Mouse (Mus musculus): ENCODE measurements around the gene Klhl23. TPM values are rescaled to one million over a fixed set of nuclear protein-coding genes. Genes with fewer than 3 reads are reported as not detected.

Gene Klhl23
- polyA plus RNA-seq, 1 experiment from 2014 or later = 98.2 TPM

DNA sequence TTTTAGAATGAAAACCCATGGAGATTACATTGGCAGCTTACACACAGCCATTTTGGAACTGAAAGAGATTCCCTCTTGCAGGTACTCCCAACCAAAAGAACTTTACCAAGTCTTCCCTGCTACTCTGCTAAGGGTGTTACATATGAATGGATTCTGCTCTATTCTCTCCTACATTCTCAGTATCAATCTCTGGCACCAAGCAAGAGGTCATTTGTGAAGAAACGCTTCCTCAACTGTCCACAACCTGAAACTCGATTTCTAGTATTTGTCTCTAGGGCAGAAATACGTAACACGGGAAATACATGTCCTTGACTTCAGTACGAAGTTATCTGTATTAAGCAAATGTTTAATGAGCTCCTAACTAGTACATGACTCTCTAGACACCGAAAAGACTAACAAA is 62.8 kb downstream of the Klhl23 start:
- Histone ChIP-seq H3K4me3 (ENCODE audit: low read length) (peak overlapping the region; percentile 66), H3K9ac (ENCODE audit: low read depth, low read length) (no peak overlapping the region), H3K9me3 (ENCODE audit: control insufficient read depth, low read length) (no peaks in the 10 kb centered on the region), H3K27ac (ENCODE audit: low read depth, low read length) (no peak overlapping the region), H3K4me2 (ENCODE audit: low read length) (peak overlapping the region; percentile 82), H3K36me3 (ENCODE audit: control insufficient read depth, insufficient read depth, low read length) (no peaks in the 10 kb centered on the region), H3K4me1 (ENCODE audit: control insufficient read depth, insufficient read depth, low read depth, low read length) (peaks cover 6% of the 10 kb centered on the region; the same call in 1 of the 2 replicates), H3K27me3 (replicated peaks; ENCODE audit: control insufficient read depth, insufficient read depth, low read length) (no peaks in the 10 kb centered on the region)
- WGBS = 57% methylated on average over 6 of the region's 6 CpGs
- no peak for ATAC-seq

DNA sequence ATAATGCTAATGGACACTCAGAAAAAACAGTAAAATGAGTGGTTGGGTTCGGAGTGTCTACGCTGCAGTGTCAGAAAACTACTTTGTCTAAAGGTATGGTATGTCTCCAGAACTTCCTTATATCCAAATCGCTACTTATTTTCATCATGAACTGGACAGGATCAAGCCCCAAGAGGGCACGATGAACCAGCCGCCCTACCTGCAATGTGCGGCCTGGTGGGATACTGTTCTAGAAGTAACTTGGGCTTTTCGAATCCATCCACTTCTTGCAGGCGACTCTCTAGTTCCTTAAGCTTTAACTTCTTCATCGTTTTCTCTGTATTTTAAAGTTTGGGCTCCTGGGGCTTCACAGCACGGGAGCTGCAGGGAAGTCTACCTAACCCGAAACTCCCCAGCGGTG is 63.3 kb downstream of the Klhl23 start:
- Histone ChIP-seq H3K9me3 (ENCODE audit: control insufficient read depth, low read length) (no peaks in the 10 kb centered on the region), H3K27me3 (replicated peaks; ENCODE audit: control insufficient read depth, insufficient read depth, low read length) (no peaks in the 10 kb centered on the region), H3K4me1 (ENCODE audit: control insufficient read depth, insufficient read depth, low read depth, low read length) (peaks cover 6% of the 10 kb centered on the region; the same call in 1 of the 2 replicates), H3K4me3 (ENCODE audit: low read length) (peak overlapping the region; percentile 66), H3K36me3 (ENCODE audit: control insufficient read depth, insufficient read depth, low read length) (no peaks in the 10 kb centered on the region), H3K9ac (ENCODE audit: low read depth, low read length) (peak overlapping the region; percentile 81), H3K27ac (ENCODE audit: low read depth, low read length) (peak overlapping the region; percentile 68), H3K4me2 (ENCODE audit: low read length) (peak overlapping the region; percentile 82)
- ATAC-seq = peak; percentile 21; the same call in 1 of the 2 replicates
- 6% methylated on average over 12 of the region's 12 CpGs for WGBS

DNA sequence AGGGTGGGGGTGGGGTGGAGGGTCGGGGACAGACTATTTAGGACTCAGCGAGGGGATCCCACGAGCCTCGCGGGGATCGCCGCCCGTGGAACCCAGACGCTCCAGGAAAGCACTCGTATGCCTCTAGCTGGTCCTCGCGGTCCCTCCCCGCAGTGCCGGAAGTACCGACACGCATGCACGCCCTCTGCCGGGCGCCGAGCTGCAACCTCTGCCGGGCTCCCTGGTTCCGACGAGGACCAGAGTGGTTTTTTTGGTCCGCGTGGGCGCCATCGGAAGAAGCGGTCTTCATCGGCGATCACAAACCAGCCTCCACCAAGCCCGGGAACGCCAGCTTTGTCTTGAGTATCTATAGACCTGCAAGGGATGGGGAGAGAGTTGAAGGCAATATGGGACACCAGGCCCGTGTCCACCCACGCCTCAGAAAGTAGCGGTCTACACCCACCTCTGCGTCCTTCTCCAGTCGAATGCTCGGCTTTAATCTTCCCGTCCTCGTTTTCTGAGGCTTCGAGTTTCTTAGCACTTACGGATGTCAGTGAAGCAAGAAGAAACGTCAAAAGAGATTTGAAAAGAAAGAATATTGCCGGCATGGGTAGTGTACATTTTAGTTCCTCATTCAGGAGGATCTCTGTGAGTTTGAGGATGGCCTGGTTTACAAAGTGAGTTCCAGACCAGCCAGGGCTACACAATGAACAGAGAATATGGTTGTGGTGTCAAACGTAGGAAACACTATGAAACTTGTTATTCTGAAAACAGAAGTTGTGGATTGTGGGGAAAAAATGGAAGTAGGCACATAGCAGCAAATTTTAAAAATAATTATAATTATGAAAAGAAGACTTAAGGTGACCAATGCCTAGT is 63.9 kb downstream of the Klhl23 start, which contains the start of gene Mettl5:
Gene Mettl5 (minus strand): TSS at position 165 of the 855 bp plus-strand sequence.
- Histone ChIP-seq H3K27me3 (replicated peaks; ENCODE audit: control insufficient read depth, insufficient read depth, low read length) (no peaks in the 10 kb centered on the region), H3K9ac (ENCODE audit: low read depth, low read length) (peak within 1 kb of the TSS; percentile 81), H3K9me3 (ENCODE audit: control insufficient read depth, low read length) (no peaks in the 10 kb centered on the region), H3K4me1 (ENCODE audit: control insufficient read depth, insufficient read depth, low read depth, low read length) (peaks cover 6% of the 10 kb centered on the region; the same call in 1 of the 2 replicates), H3K4me3 (ENCODE audit: low read length) (peak within 1 kb of the TSS; percentile 66), H3K4me2 (ENCODE audit: low read length) (peak within 1 kb of the TSS; percentile 82), H3K27ac (ENCODE audit: low read depth, low read length) (peak within 1 kb of the TSS; percentile 68), H3K36me3 (ENCODE audit: control insufficient read depth, insufficient read depth, low read length) (no peaks in the 10 kb centered on the region)
- peak; percentile 97 for ATAC-seq
- WGBS = 1% methylated on average over 45 of the region's 45 CpGs

Other genes starting within 250 kb of the Klhl23 start
- 0.64 and 0.95 TPM in 2 replicates for gene Lrp2, start 235.9 kb upstream of the Klhl23 start, polyA plus RNA-seq (2015; fragmentation: Nextera tagmentation; extraction: Ambion mirVana)
- 26.1 and 28.3 TPM in 2 replicates for gene Bbs5, start 174.8 kb upstream of the Klhl23 start, polyA plus RNA-seq (2015; fragmentation: Nextera tagmentation; extraction: Ambion mirVana)
- gene Klhl41, start 151.8 kb upstream of the Klhl23 start, polyA plus RNA-seq (2015; fragmentation: Nextera tagmentation; extraction: Ambion mirVana) = 0.08 and 1.6 TPM in 2 replicates
- 15.1 and 17.1 TPM in 2 replicates for gene Fastkd1, start 108.4 kb upstream of the Klhl23 start, polyA plus RNA-seq (2015; fragmentation: Nextera tagmentation; extraction: Ambion mirVana)
- gene Ppig, start 99.4 kb upstream of the Klhl23 start, polyA plus RNA-seq (2015; fragmentation: Nextera tagmentation; extraction: Ambion mirVana) = 114 and 131 TPM in 2 replicates
- gene Ccdc173, start 32.4 kb upstream of the Klhl23 start, polyA plus RNA-seq (2015; fragmentation: Nextera tagmentation; extraction: Ambion mirVana) = 2.4 and 2.8 TPM in 2 replicates
- gene Phospho2, start 32.3 kb upstream of the Klhl23 start, polyA plus RNA-seq (2015; fragmentation: Nextera tagmentation; extraction: Ambion mirVana) = 32.1 and 36.5 TPM in 2 replicates
- gene Ssb, start 39.6 kb downstream of the Klhl23 start, polyA plus RNA-seq (2015; fragmentation: Nextera tagmentation; extraction: Ambion mirVana) = 212 and 239 TPM in 2 replicates
- 31.1 and 34.8 TPM in 2 replicates for gene Mettl5, start 63.7 kb downstream of the Klhl23 start, polyA plus RNA-seq (2015; fragmentation: Nextera tagmentation; extraction: Ambion mirVana)
- gene Ubr3, start 75.3 kb downstream of the Klhl23 start, polyA plus RNA-seq (2015; fragmentation: Nextera tagmentation; extraction: Ambion mirVana) = 13.4 and 15.8 TPM in 2 replicates
- gene Myo3b, start 217.2 kb downstream of the Klhl23 start, polyA plus RNA-seq (2015; fragmentation: Nextera tagmentation; extraction: Ambion mirVana) = 0.17 and 0.39 TPM in 2 replicates

All from hindbrain, embryonic 16.5 days (tissue).